Mouse (Mus musculus): ENCODE results near the gene Stk38. TPM values are rescaled to one million over a fixed set of nuclear protein-coding genes. Genes with fewer than 3 reads are reported as not detected.

Stk38 gene
- polyA plus RNA-seq, 1 experiment from 2014 or later: 51.0 TPM

GRCm38 (mm10) chr17:29019391-29019790 is 11.6 kb upstream of the Stk38 start:
- Histone ChIP-seq H3K4me1 (ENCODE audit: control insufficient read depth, low read depth, low read length) (peaks cover 4% of the 10 kb centered on the region), H3K27me3 (ENCODE audit: control insufficient read depth, insufficient read depth, low read depth, low read length) (no peaks in the 10 kb centered on the region), H3K36me3 (ENCODE audit: control insufficient read depth, insufficient read depth) (no peaks in the 10 kb centered on the region), H3K4me2 (ENCODE audit: low read depth, low read length) (no peak overlapping the region), H3K9ac (ENCODE audit: low read depth, low read length) (no peak overlapping the region), H3K27ac (ENCODE audit: low read length) (no peak overlapping the region), H3K4me3 (ENCODE audit: low read depth, low read length) (no peak overlapping the region), H3K9me3 (replicated peaks; ENCODE audit: control insufficient read depth, low read length) (no peaks in the 10 kb centered on the region)
- no peak for ATAC-seq (ENCODE audit: low read depth)
- 75% methylated on average over 7 of the region's 7 CpGs for WGBS (ENCODE audit: insufficient replicate concordance)

GRCm38 (mm10) chr17:29018292-29018984 is 10.6 kb upstream of the Stk38 start:
- H3K27me3 ChIP-seq (ENCODE audit: control insufficient read depth, insufficient read depth, low read depth, low read length): no peaks in the 10 kb centered on the region
- 51% methylated on average over 11 of the region's 11 CpGs for WGBS (ENCODE audit: insufficient replicate concordance)
- H3K27ac ChIP-seq (ENCODE audit: low read length): no peak overlapping the region
- no peak for ATAC-seq (ENCODE audit: low read depth)
- no peaks in the 10 kb centered on the region; the same call in 1 of the 2 replicates for H3K4me1 ChIP-seq (ENCODE audit: control insufficient read depth, low read depth, low read length)
- no peaks in the 10 kb centered on the region for H3K9me3 ChIP-seq (replicated peaks; ENCODE audit: control insufficient read depth, low read length)
- H3K36me3 ChIP-seq (ENCODE audit: control insufficient read depth, insufficient read depth): no peaks in the 10 kb centered on the region
- H3K9ac ChIP-seq (ENCODE audit: low read depth, low read length): no peak overlapping the region
- no peak overlapping the region for H3K4me3 ChIP-seq (ENCODE audit: low read depth, low read length)
- no peak overlapping the region for H3K4me2 ChIP-seq (ENCODE audit: low read depth, low read length)

GRCm38 (mm10) chr17:29016705-29017104 is 8.9 kb upstream of the Stk38 start:
- WGBS (ENCODE audit: insufficient replicate concordance): 57% methylated on average over 4 of the region's 4 CpGs
- no peak for ATAC-seq (ENCODE audit: low read depth)

GRCm38 (mm10) chr17:29015638-29016037 is 7.8 kb upstream of the Stk38 start:
- no peak overlapping the region for H3K4me3 ChIP-seq (ENCODE audit: low read depth, low read length)
- H3K27ac ChIP-seq (ENCODE audit: low read length): no peak overlapping the region
- H3K4me2 ChIP-seq (ENCODE audit: low read depth, low read length): no peak overlapping the region
- no peaks in the 10 kb centered on the region for H3K4me1 ChIP-seq (ENCODE audit: control insufficient read depth, low read depth, low read length)
- no peak overlapping the region for H3K9ac ChIP-seq (ENCODE audit: low read depth, low read length)
- H3K36me3 ChIP-seq (ENCODE audit: control insufficient read depth, insufficient read depth): no peaks in the 10 kb centered on the region
- 19% methylated on average over 2 of the region's 2 CpGs for WGBS (ENCODE audit: insufficient replicate concordance)
- no peak for ATAC-seq (ENCODE audit: low read depth)
- H3K27me3 ChIP-seq (ENCODE audit: control insufficient read depth, insufficient read depth, low read depth, low read length): no peaks in the 10 kb centered on the region
- no peaks in the 10 kb centered on the region for H3K9me3 ChIP-seq (replicated peaks; ENCODE audit: control insufficient read depth, low read length)

More at GRCm38 (mm10) chr17:29016705-29017104, 8.9 kb upstream of the Stk38 start:
- H3K36me3 ChIP-seq (ENCODE audit: control insufficient read depth, insufficient read depth): no peaks in the 10 kb centered on the region
- H3K9ac ChIP-seq (ENCODE audit: low read depth, low read length): no peak overlapping the region
- H3K4me1 ChIP-seq (ENCODE audit: control insufficient read depth, low read depth, low read length): no peaks in the 10 kb centered on the region
- no peaks in the 10 kb centered on the region for H3K27me3 ChIP-seq (ENCODE audit: control insufficient read depth, insufficient read depth, low read depth, low read length)
- no peak overlapping the region for H3K27ac ChIP-seq (ENCODE audit: low read length)
- no peaks in the 10 kb centered on the region for H3K9me3 ChIP-seq (replicated peaks; ENCODE audit: control insufficient read depth, low read length)
- no peak overlapping the region for H3K4me2 ChIP-seq (ENCODE audit: low read depth, low read length)
- H3K4me3 ChIP-seq (ENCODE audit: low read depth, low read length): no peak overlapping the region

- Histone ChIP-seq H3K27me3 (ENCODE audit: control insufficient read depth, insufficient read depth, low read depth, low read length) (no peaks in the 10 kb centered on the region), H3K36me3 (ENCODE audit: control insufficient read depth, insufficient read depth) (no peaks in the 10 kb centered on the region), H3K4me2 (ENCODE audit: low read depth, low read length) (no peak overlapping the region), H3K27ac (ENCODE audit: low read length) (no peak overlapping the region), H3K4me3 (ENCODE audit: low read depth, low read length) (no peak overlapping the region), H3K9ac (ENCODE audit: low read depth, low read length) (no peak overlapping the region), H3K4me1 (ENCODE audit: control insufficient read depth, low read depth, low read length) (no peaks in the 10 kb centered on the region), H3K9me3 (replicated peaks; ENCODE audit: control insufficient read depth, low read length) (no peaks in the 10 kb centered on the region)
- no peak for ATAC-seq (ENCODE audit: low read depth)
These were observed 6.4 kb upstream of the Stk38 start for GRCm38 (mm10) chr17:29014235-29014634.

- no peaks in the 10 kb centered on the region for H3K36me3 ChIP-seq (ENCODE audit: control insufficient read depth, insufficient read depth)
- no peak overlapping the region for H3K9ac ChIP-seq (ENCODE audit: low read depth, low read length)
- WGBS (ENCODE audit: insufficient replicate concordance): 49% methylated on average over 4 of the region's 4 CpGs
- no peak for ATAC-seq (ENCODE audit: low read depth)
- no peaks in the 10 kb centered on the region for H3K27me3 ChIP-seq (ENCODE audit: control insufficient read depth, insufficient read depth, low read depth, low read length)
- H3K27ac ChIP-seq (ENCODE audit: low read length): no peak overlapping the region
- H3K4me1 ChIP-seq (ENCODE audit: control insufficient read depth, low read depth, low read length): peaks cover 23% of the 10 kb centered on the region
- H3K4me3 ChIP-seq (ENCODE audit: low read depth, low read length): no peak overlapping the region
- H3K9me3 ChIP-seq (replicated peaks; ENCODE audit: control insufficient read depth, low read length): no peaks in the 10 kb centered on the region
- H3K4me2 ChIP-seq (ENCODE audit: low read depth, low read length): no peak overlapping the region
These were observed 1.4 kb upstream of the Stk38 start for GRCm38 (mm10) chr17:29009181-29009580.

GRCm38 (mm10) chr17:29008326-29008650 is 493 bp upstream of the Stk38 start:
- Histone ChIP-seq H3K9ac (ENCODE audit: low read depth, low read length) (peak overlapping the region; percentile 99), H3K27me3 (ENCODE audit: control insufficient read depth, insufficient read depth, low read depth, low read length) (no peaks in the 10 kb centered on the region), H3K4me2 (ENCODE audit: low read depth, low read length) (peak overlapping the region; percentile 91), H3K4me3 (ENCODE audit: low read depth, low read length) (peak overlapping the region; percentile 99), H3K36me3 (ENCODE audit: control insufficient read depth, insufficient read depth) (no peaks in the 10 kb centered on the region), H3K27ac (ENCODE audit: low read length) (peak overlapping the region; percentile 92), H3K4me1 (ENCODE audit: control insufficient read depth, low read depth, low read length) (peaks cover 27% of the 10 kb centered on the region), H3K9me3 (replicated peaks; ENCODE audit: control insufficient read depth, low read length) (no peaks in the 10 kb centered on the region)
- ATAC-seq (ENCODE audit: low read depth): no peak
- WGBS (ENCODE audit: insufficient replicate concordance): 21% methylated on average over 8 of the region's 8 CpGs

GRCm38 (mm10) chr17:29007243-29007640 is 553 bp downstream of the Stk38 start:
- H3K9me3 ChIP-seq (replicated peaks; ENCODE audit: control insufficient read depth, low read length): no peaks in the 10 kb centered on the region
- no peak; the same call in 1 of the 2 replicates for ATAC-seq (ENCODE audit: low read depth)
- H3K27ac ChIP-seq (ENCODE audit: low read length): peak overlapping the region; percentile 92
- peak overlapping the region; percentile 99 for H3K9ac ChIP-seq (ENCODE audit: low read depth, low read length)
- under 1% methylated on average over 19 of the region's 19 CpGs for WGBS (ENCODE audit: insufficient replicate concordance)
- peaks cover 27% of the 10 kb centered on the region for H3K4me1 ChIP-seq (ENCODE audit: control insufficient read depth, low read depth, low read length)
- no peaks in the 10 kb centered on the region for H3K36me3 ChIP-seq (ENCODE audit: control insufficient read depth, insufficient read depth)
- H3K27me3 ChIP-seq (ENCODE audit: control insufficient read depth, insufficient read depth, low read depth, low read length): no peaks in the 10 kb centered on the region
- peak overlapping the region; percentile 91 for H3K4me2 ChIP-seq (ENCODE audit: low read depth, low read length)
- H3K4me3 ChIP-seq (ENCODE audit: low read depth, low read length): peak overlapping the region; percentile 99

GRCm38 (mm10) chr17:29006812-29007211 is 983 bp downstream of the Stk38 start:
- Histone ChIP-seq H3K9ac (ENCODE audit: low read depth, low read length) (peak overlapping the region; percentile 99), H3K4me2 (ENCODE audit: low read depth, low read length) (peak overlapping the region; percentile 91), H3K9me3 (replicated peaks; ENCODE audit: control insufficient read depth, low read length) (no peaks in the 10 kb centered on the region), H3K27ac (ENCODE audit: low read length) (peak overlapping the region; percentile 92), H3K36me3 (ENCODE audit: control insufficient read depth, insufficient read depth) (no peaks in the 10 kb centered on the region), H3K27me3 (ENCODE audit: control insufficient read depth, insufficient read depth, low read depth, low read length) (no peaks in the 10 kb centered on the region), H3K4me1 (ENCODE audit: control insufficient read depth, low read depth, low read length) (peaks cover 27% of the 10 kb centered on the region), H3K4me3 (ENCODE audit: low read depth, low read length) (peak overlapping the region; percentile 99)
- ATAC-seq (ENCODE audit: low read depth): no peak
- WGBS (ENCODE audit: insufficient replicate concordance): 2% methylated on average over 7 of the region's 7 CpGs

All from liver, embryonic 16.5 days (tissue).